Mouse (Mus musculus) megakaryocyte, embryonic 14.5 days (primary cell): ENCODE measurements around the gene Cdkl2. TPM values are rescaled to one million over a fixed set of nuclear protein-coding genes. Genes with fewer than 3 reads are reported as not detected.
A peak's percentile ranks its signal among the peaks of the same experiment; 100 is the strongest.

Experiments used
- H3K27me3 ChIP-seq: replicated peaks from 2 replicates; pipeline ENCODE3; 2012; ENCODE audit warnings: inconsistent platforms
- H3K36me3 ChIP-seq: replicated peaks from 2 replicates; pipeline ENCODE3; 2012; ENCODE audit warnings: low read length, inconsistent platforms, mixed read lengths
- H3K4me1 ChIP-seq: 2 replicates; pipeline ENCODE4 v1.6.1; 2012; ENCODE audit warnings: inconsistent platforms
- H3K4me3 ChIP-seq: replicated peaks from 2 replicates; pipeline ENCODE3; 2012; ENCODE audit warnings: moderate library complexity, mild to moderate bottlenecking, inconsistent platforms
- H3K9me3 ChIP-seq: 2 replicates; pipeline ENCODE4 v1.6.1; 2012; ENCODE audit warnings: inconsistent platforms
- FLI1 ChIP-seq: IDR thresholded peaks from 2 replicates; pipeline ENCODE4 v1.6.1; 2012; ENCODE audit warnings: low read length, inconsistent platforms, mixed read lengths
- GATA1 ChIP-seq: IDR thresholded peaks from 3 replicates; pipeline ENCODE4 v1.6.1; 2012; ENCODE audit warnings: mixed read lengths, low read length, inconsistent platforms, borderline replicate concordance
- polyA plus RNA-seq: library from polyadenylated mRNA; stranded (reverse); fragments of >175 nt; gene quantifications from 2 replicates; pipeline ENCODE4 v1.2.3, GENCODE M21; 2012; ENCODE audit warnings: low replicate concordance; ENCODE audit not compliant: insufficient read depth

The Cdkl2 gene
- polyA plus RNA-seq, 1 experiment, result 0.04 TPM

DNA sequence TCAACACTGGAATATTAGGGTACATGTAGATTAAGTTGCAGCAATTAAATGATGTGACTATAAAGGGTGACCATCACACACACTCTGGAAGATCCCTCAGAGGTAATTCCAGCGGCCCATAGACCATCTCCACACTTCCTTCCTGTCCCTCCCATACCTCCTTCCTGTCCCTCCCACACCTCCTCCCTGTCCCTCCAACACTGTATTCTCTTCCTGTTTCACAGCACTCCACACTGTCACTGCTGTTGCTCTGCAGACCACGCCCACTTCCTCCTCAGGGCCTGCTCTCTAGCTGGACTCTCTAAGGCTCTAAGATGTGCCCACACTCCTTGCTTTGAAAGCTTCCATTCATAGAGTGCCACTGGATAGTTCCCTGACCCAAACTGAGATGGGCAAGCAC lies 42.9 kb downstream of the Cdkl2 start:
- Histone ChIP-seq H3K4me3 (peak overlapping the region; percentile 62), H3K4me1 (peaks cover 18% of the 10 kb centered on the region)

GRCm38 (mm10) chr5:91994546-91994945 lies 49.1 kb downstream of the Cdkl2 start:
- Histone ChIP-seq H3K27me3 (no peaks in the 10 kb centered on the region), H3K9me3 (peaks cover 16% of the 10 kb centered on the region), H3K4me3 (no peak overlapping the region), H3K4me1 (peaks cover 6% of the 10 kb centered on the region; the same call in 1 of the 2 replicates), H3K36me3 (peaks cover 8% of the 10 kb centered on the region)
- TF ChIP-seq FLI1 (no peak), GATA1 (no peak)

More for the DNA sequence above, 42.9 kb downstream of the Cdkl2 start:
- Histone ChIP-seq H3K27me3 (no peaks in the 10 kb centered on the region), H3K9me3 (peaks cover 23% of the 10 kb centered on the region), H3K36me3 (peaks cover 10% of the 10 kb centered on the region)
- TF ChIP-seq GATA1 (no peak), FLI1 (no peak)

DNA sequence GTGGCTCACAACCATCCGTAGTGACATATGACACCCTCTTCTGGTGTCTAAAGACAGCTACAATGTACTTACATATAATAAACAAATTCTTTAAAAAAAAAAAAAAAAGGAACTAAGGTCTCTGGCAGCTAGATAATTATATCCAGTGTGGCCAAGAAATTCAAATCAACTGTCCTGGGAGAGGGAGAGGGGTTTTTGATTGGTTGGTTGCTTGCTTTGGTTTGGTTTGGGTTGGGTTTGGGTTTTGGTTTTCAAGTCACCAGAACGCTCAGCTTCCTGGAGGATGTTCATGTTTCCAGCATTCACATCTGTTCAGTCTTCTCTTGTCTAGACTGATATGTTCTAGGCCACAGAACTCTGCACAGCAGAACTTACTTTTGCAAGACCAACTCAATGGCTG lies 50.6 kb downstream of the Cdkl2 start:
- Histone ChIP-seq H3K27me3 (peaks cover 2% of the 10 kb centered on the region), H3K4me3 (no peak overlapping the region), H3K4me1 (peaks cover 6% of the 10 kb centered on the region; the same call in 1 of the 2 replicates), H3K9me3 (peaks cover 2% of the 10 kb centered on the region; the same call in 1 of the 2 replicates), H3K36me3 (no peaks in the 10 kb centered on the region)
- TF ChIP-seq FLI1, result no peak
- TF ChIP-seq GATA1, result no peak

DNA sequence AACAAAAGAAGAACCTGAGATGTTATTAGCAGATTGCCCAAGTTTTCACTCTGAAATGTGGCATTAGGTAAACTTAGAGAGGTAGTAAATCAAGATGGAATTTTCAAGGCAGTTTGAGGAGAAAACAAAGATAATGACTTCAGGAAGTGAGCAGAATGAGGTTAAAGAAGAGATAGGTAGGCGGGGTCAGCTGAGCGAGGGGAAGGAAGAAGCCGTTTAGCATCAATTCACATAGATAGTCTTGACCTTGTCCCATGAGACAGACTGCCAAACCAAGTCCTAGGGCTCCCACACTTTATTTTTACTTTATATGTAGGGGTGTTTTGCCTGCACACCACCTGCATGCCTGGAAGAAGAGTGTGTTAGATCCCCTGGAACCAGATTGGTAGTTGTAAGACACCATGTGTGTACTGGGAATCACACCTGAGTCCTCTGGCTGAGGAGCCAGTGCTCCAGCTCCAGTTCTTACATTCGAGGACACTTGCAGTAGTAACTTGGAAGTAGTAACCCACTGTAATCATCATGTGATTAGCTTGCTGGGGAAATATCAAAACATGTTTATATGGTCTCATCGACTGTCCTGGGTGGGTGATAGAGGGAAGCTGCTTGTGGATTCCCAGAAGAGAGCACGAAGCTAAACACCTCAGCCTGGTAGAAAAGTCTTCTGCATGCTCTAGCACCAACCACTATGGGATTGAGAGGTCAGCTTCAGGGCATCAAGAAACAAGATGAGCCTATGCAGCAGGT lies 52.3 kb downstream of the Cdkl2 start:
- no peak for TF ChIP-seq GATA1
- TF ChIP-seq FLI1, result no peak
- H3K36me3 ChIP-seq, result no peaks in the 10 kb centered on the region
- H3K4me3 ChIP-seq, result no peak overlapping the region
- H3K4me1 ChIP-seq, result peaks cover 6% of the 10 kb centered on the region; the same call in 1 of the 2 replicates
- H3K27me3 ChIP-seq, result peaks cover 2% of the 10 kb centered on the region
- no peaks in the 10 kb centered on the region for H3K9me3 ChIP-seq

DNA sequence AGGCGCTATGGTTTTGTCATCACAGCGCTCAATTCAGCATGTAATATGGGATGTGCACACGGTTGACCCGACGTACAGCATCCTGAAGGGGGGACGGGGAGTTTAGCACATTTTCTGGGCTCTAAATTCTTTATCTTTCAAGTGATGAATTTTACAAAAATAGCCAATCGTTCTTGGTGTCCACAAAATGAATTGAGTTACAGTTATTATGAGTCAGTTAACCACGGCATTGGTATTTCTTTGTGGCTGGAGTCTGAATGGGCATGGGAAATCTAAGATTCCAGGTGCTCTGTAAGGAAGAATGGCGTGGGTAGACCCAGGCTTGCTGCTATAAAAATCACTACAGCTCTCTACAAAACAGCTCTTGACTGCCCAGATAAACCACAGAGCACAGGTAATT lies 54.4 kb downstream of the Cdkl2 start:
- Histone ChIP-seq H3K27me3 (peaks cover 2% of the 10 kb centered on the region), H3K36me3 (no peaks in the 10 kb centered on the region), H3K9me3 (no peaks in the 10 kb centered on the region), H3K4me3 (no peak overlapping the region), H3K4me1 (peaks cover 6% of the 10 kb centered on the region; the same call in 1 of the 2 replicates)
- no peak for TF ChIP-seq FLI1
- no peak for TF ChIP-seq GATA1

DNA sequence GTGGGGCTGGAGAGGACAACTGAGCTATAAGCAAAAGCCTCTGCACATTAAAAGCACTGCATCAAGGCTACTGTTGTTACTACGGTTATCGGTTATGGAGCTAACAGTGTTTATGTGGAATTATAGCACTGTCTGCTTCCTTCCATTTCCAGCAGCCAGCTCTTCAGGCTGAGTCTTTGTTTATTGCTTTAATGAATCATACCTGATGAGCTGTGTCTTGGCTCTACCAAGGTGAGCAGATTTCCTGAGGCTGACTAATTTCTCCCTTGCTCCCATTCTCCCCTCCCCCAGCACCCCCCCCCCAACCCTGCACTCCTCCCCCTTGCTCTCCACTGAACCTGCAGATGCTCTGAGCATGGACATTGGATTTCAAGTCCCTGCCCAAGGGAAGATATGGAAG lies 55.9 kb downstream of the Cdkl2 start:
- no peaks in the 10 kb centered on the region for H3K9me3 ChIP-seq
- no peaks in the 10 kb centered on the region for H3K36me3 ChIP-seq
- H3K4me1 ChIP-seq, result peaks cover 6% of the 10 kb centered on the region; the same call in 1 of the 2 replicates
- no peak for TF ChIP-seq GATA1
- no peak for TF ChIP-seq FLI1
- peaks cover 2% of the 10 kb centered on the region for H3K27me3 ChIP-seq
- no peak overlapping the region for H3K4me3 ChIP-seq

DNA sequence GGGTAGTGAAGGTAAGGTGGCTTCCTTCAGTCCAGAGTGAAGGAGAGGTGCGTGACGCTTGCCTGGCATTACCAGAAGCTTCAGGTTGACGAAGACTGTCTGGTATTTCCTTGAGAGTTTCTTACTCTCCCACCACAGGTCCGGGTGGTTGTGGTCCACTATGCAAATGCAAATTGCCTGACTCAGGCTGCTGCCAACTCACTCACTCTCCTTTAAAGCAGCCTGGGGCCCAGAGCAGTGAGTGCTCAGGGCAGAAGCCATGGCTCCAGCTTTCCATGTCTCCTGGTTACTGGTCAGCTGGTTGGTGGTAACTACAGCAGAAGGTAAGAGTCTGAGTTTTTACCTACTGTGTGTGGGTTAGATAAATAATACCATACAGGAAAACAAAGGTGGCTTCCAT lies 56.4 kb downstream of the Cdkl2 start, which contains the start of gene Odaph:
Odaph (plus strand) TSS at position 240 of the 400 bp plus-strand sequence.
- Histone ChIP-seq H3K4me3 (no peak within 1 kb of the TSS), H3K9me3 (no peaks in the 10 kb centered on the region), H3K36me3 (no peaks in the 10 kb centered on the region), H3K4me1 (peaks cover 6% of the 10 kb centered on the region; the same call in 1 of the 2 replicates), H3K27me3 (peaks cover 2% of the 10 kb centered on the region)
- TF ChIP-seq GATA1, result no peak
- TF ChIP-seq FLI1, result no peak

DNA sequence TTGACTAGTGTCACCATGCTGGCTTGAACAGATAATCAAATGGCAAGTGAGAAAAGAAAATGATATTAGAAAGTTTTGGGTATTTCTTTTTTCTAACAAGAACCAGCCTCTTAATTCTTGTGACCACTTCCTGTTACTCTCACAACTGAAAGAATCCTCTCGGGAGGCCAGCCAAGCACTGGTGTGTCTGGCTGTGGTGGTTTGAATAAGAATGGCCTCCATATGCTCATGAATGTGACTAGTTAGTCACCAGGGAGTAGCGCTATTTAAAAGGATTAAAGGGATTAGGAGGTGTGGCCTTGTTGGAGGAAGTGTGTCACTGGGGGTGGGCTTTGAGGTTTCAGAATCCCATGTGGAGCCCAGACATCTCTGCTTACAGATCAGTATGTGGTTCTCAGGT lies 58.0 kb downstream of the Cdkl2 start:
- no peaks in the 10 kb centered on the region for H3K36me3 ChIP-seq
- no peak overlapping the region for H3K4me3 ChIP-seq
- H3K27me3 ChIP-seq, result peaks cover 2% of the 10 kb centered on the region
- H3K4me1 ChIP-seq, result no peaks in the 10 kb centered on the region
- H3K9me3 ChIP-seq, result no peaks in the 10 kb centered on the region
- TF ChIP-seq GATA1 (no peak), FLI1 (no peak)

DNA sequence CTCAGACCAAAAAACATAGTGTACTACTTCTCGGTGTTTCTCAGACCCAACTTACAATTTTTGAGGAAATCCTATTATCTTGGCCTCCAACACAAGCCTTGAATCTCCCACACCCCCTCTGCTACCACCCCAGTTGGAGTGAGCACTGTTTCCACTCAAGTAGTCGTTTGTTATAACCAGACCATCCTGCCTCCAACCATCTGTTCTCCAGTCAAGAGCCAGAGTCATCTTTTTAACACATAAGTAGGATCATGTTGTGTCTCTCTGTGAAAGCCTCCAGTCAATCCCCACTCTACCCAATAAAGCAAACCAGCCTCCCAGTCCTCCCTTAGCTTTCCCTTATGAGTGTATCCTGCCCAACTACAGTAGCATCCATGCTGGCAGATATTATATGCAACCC lies 60.2 kb downstream of the Cdkl2 start:
- H3K9me3 ChIP-seq, result no peaks in the 10 kb centered on the region
- H3K4me3 ChIP-seq, result no peak overlapping the region
- TF ChIP-seq FLI1 (no peak), GATA1 (no peak)

GRCm38 (mm10) chr5:91981176-91981840 lies 62.4 kb downstream of the Cdkl2 start:
- H3K4me3 ChIP-seq, result no peak overlapping the region
- H3K27me3 ChIP-seq, result peaks cover 3% of the 10 kb centered on the region
- no peaks in the 10 kb centered on the region for H3K36me3 ChIP-seq
- H3K4me1 ChIP-seq, result peaks cover 12% of the 10 kb centered on the region
- no peaks in the 10 kb centered on the region for H3K9me3 ChIP-seq
- TF ChIP-seq GATA1 (no peak), FLI1 (no peak)

More for the DNA sequence above, 60.2 kb downstream of the Cdkl2 start:
- Histone ChIP-seq H3K36me3 (no peaks in the 10 kb centered on the region), H3K4me1 (peaks cover 5% of the 10 kb centered on the region; the same call in 1 of the 2 replicates), H3K27me3 (peaks cover 3% of the 10 kb centered on the region)
